In genomic region chr5:21768506-21768905, GRCm38 (mm10) we compare ENCODE assay signal across 1 mouse cellular context.
TF ChIP-seq lines count a peak whose summit lies in the region.

No protein-coding gene starts in this region.

TF ChIP-seq in MEL, 35 proteins besides CTCF, POLR2A, EP300 and RAD21 (continued from another document):
- no peak for TF ChIP-seq MYC (IDR thresholded peaks at IDR 0.05; ENCODE audit: low read depth, low read length)
- no peak for TF ChIP-seq TBP (IDR thresholded peaks at IDR 0.05; ENCODE audit: low read depth, low read length)
- TF ChIP-seq ZNF384 (IDR thresholded peaks at IDR 0.05; ENCODE audit: low read depth, low read length): no peak
- TF ChIP-seq ZKSCAN1 (IDR thresholded peaks at IDR 0.05; ENCODE audit: low read depth, low read length): no peak
